Mouse (Mus musculus) heart, embryonic 12.5 days (tissue): ENCODE measurements around the gene Cmtr2. TPM values are rescaled to one million over a fixed set of nuclear protein-coding genes. Genes with fewer than 3 reads are reported as not detected.

ENCODE experiments used
- ATAC-seq: fragments of 200-750 bp; cut with Nextera tagmentation; 2 replicates; pipeline ENCODE4 v1.8.0; 2017; ENCODE audit warnings: moderate TSS enrichment, moderate library complexity; ENCODE audit not compliant: insufficient number of reproducible peaks, low FRiP score
- H3K27ac ChIP-seq: fragments of 300-500 bp; sonication (generic); 2 replicates; pipeline ENCODE4 v1.5.1; 2016; ENCODE audit warnings: mild to moderate bottlenecking, moderate library complexity; ENCODE audit not compliant: poor library complexity, severe bottlenecking
- H3K27me3 ChIP-seq: fragments of 300-500 bp; sonication (generic); replicated peaks from 2 replicates; pipeline ENCODE4 v1.6.1; 2016; ENCODE audit warnings: mild to moderate bottlenecking, moderate library complexity
- H3K36me3 ChIP-seq: fragments of 300-500 bp; sonication (generic); 2 replicates; pipeline ENCODE4 v1.6.1; 2016; ENCODE audit warnings: mild to moderate bottlenecking, moderate library complexity
- H3K4me1 ChIP-seq: fragments of 300-500 bp; sonication (generic); replicated peaks from 2 replicates; pipeline ENCODE4 v1.6.1; 2016; ENCODE audit warnings: mild to moderate bottlenecking
- H3K4me2 ChIP-seq: fragments of 300-500 bp; sonication (generic); 2 replicates; pipeline ENCODE4 v1.6.1; 2016; ENCODE audit warnings: mild to moderate bottlenecking, moderate library complexity
- H3K4me3 ChIP-seq: fragments of 300-500 bp; sonication (generic); 2 replicates; pipeline ENCODE4 v1.5.1; 2016; ENCODE audit warnings: mild to moderate bottlenecking
- H3K9ac ChIP-seq: fragments of 300-500 bp; sonication (generic); 2 replicates; pipeline ENCODE4 v1.6.1; 2016; ENCODE audit warnings: mild to moderate bottlenecking, moderate library complexity
- H3K9me3 ChIP-seq: fragments of 300-500 bp; sonication (generic); replicated peaks from 2 replicates; pipeline ENCODE4 v1.6.1; 2016; ENCODE audit warnings: mild to moderate bottlenecking, moderate library complexity
- WGBS: fragments of 180-500 bp; shearing (Covaris S2); methylation state at CpG from one replicate; pipeline ENCODE4 v1.1.7; 2016; 5-methylcytosine and 5-hydroxymethylcytosine counted together
- polyA plus RNA-seq: library from polyadenylated mRNA; unstranded; fragments of >200 nt; fragmentation: Nextera tagmentation; extraction: Ambion mirVana; gene quantifications from 2 replicates; pipeline ENCODE4 v1.2.1, GENCODE M21; 2016

Gene Cmtr2
- polyA plus RNA-seq, 1 experiment from 2014 or later: 6.4 TPM

- Histone ChIP-seq H3K4me2 (no peak overlapping the region), H3K9ac (no peak overlapping the region), H3K27ac (no peak overlapping the region), H3K4me1 (peaks cover 13% of the 10 kb centered on the region), H3K36me3 (no peaks in the 10 kb centered on the region), H3K27me3 (0 out of 2 replicates have a peak, but pooled peaks cover 4% of the 10 kb centered on the region), H3K4me3 (no peak overlapping the region), H3K9me3 (no peaks in the 10 kb centered on the region)
- 50% methylated on average over 11 of the region's 11 CpGs for WGBS
- no peak for ATAC-seq
These were observed 50.4 kb downstream of the Cmtr2 start for GRCm38 (mm10) chr8:110265796-110266305.

GRCm38 (mm10) chr8:110266741-110267140 lies 51.3 kb downstream of the Cmtr2 start, which contains the start of gene Hydin:
TSS of gene Hydin (plus strand) at chr8:110266977.
- H3K4me3 ChIP-seq: peak within 1 kb of the TSS; percentile 40
- H3K27me3 ChIP-seq: 0 out of 2 replicates have a peak, but pooled peaks cover 4% of the 10 kb centered on the region
- H3K9ac ChIP-seq: peak within 1 kb of the TSS; percentile 48; the same call in 1 of the 2 replicates

GRCm38 (mm10) chr8:110267268-110267667 lies 51.8 kb downstream of the Cmtr2 start:
- ATAC-seq: no peak
- Histone ChIP-seq H3K4me2 (peak overlapping the region; percentile 77), H3K9ac (peak overlapping the region; percentile 48; the same call in 1 of the 2 replicates), H3K4me3 (peak overlapping the region; percentile 40), H3K9me3 (no peaks in the 10 kb centered on the region), H3K27me3 (0 out of 2 replicates have a peak, but pooled peaks cover 4% of the 10 kb centered on the region), H3K36me3 (no peaks in the 10 kb centered on the region), H3K27ac (no peak overlapping the region), H3K4me1 (peaks cover 13% of the 10 kb centered on the region)
- 12% methylated on average over 12 of the region's 12 CpGs for WGBS

More at GRCm38 (mm10) chr8:110266741-110267140, 51.3 kb downstream of the Cmtr2 start, which contains the start of gene Hydin:
- H3K36me3 ChIP-seq: no peaks in the 10 kb centered on the region
- peak within 1 kb of the TSS; percentile 77 for H3K4me2 ChIP-seq
- no peak within 1 kb of the TSS for H3K27ac ChIP-seq
- WGBS: 1% methylated on average over 15 of the region's 15 CpGs
- peaks cover 13% of the 10 kb centered on the region for H3K4me1 ChIP-seq
- no peaks in the 10 kb centered on the region for H3K9me3 ChIP-seq
- peak; percentile 59; the same call in 1 of the 2 replicates for ATAC-seq

- no peak overlapping the region for H3K9ac ChIP-seq
- WGBS: 68% methylated on average over 4 of the region's 4 CpGs
- H3K4me2 ChIP-seq: no peak overlapping the region
- no peak overlapping the region for H3K4me3 ChIP-seq
- H3K9me3 ChIP-seq: no peaks in the 10 kb centered on the region
- H3K4me1 ChIP-seq: peaks cover 13% of the 10 kb centered on the region
- H3K27ac ChIP-seq: no peak overlapping the region
- no peaks in the 10 kb centered on the region for H3K36me3 ChIP-seq
- H3K27me3 ChIP-seq: 0 out of 2 replicates have a peak, but pooled peaks cover 4% of the 10 kb centered on the region
- no peak for ATAC-seq
These were observed 55.2 kb downstream of the Cmtr2 start for GRCm38 (mm10) chr8:110270659-110271058.

GRCm38 (mm10) chr8:110273394-110273793 lies 57.9 kb downstream of the Cmtr2 start:
- Histone ChIP-seq H3K4me3 (no peak overlapping the region), H3K4me2 (no peak overlapping the region), H3K27ac (no peak overlapping the region), H3K36me3 (no peaks in the 10 kb centered on the region), H3K27me3 (no peaks in the 10 kb centered on the region), H3K4me1 (no peaks in the 10 kb centered on the region), H3K9ac (no peak overlapping the region), H3K9me3 (no peaks in the 10 kb centered on the region)
- ATAC-seq: no peak
- 56% methylated on average over 2 of the region's 2 CpGs for WGBS

Other genes starting within 250 kb of the Cmtr2 start
- 0.08 TPM in 1 of 2 replicates, not detected in the other for gene Tat, start 225.2 kb upstream of the Cmtr2 start, polyA plus RNA-seq
- 0.60 and 0.69 TPM in 2 replicates for gene Chst4, start 175.9 kb upstream of the Cmtr2 start, polyA plus RNA-seq
- gene Zfp612, start 135.9 kb upstream of the Cmtr2 start, polyA plus RNA-seq: 6.8 and 7.2 TPM in 2 replicates
- not detected in 2 replicates for gene Gm21964, start 114.5 kb upstream of the Cmtr2 start, polyA plus RNA-seq
- not detected in 2 replicates for gene Gm17720, start 112.9 kb upstream of the Cmtr2 start, polyA plus RNA-seq
- 1.7 and 1.8 TPM in 2 replicates for gene Calb2, start 47.5 kb upstream of the Cmtr2 start, polyA plus RNA-seq
- 0.28 and 0.29 TPM in 2 replicates for gene Hydin, start 51.3 kb downstream of the Cmtr2 start, polyA plus RNA-seq